Mouse (Mus musculus): Measurements from ENCODE around the gene Hacd2.

DNA sequence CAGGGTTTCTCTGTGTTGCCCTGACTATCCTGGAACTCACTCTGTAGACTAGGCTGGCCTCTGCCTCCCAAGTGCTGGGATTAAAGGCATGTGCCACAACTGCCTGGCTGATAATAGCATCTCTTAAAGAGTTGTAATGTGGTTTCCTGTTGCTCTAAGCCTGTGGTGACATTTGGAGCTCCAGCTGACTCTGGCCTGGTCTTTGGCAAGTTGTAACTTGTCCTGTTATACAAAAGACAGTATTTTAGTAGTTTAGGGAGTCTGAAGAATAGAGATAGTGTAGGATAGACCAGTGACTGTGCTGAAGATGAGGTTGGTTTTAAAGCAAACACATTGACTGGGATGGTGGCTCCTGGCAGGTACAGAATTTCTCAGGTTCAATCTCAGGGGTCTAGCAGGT lies 52.2 kb downstream of the Hacd2 start:
- TF ChIP-seq POLR2A (IDR thresholded peaks at IDR 0.05; ENCODE audit: insufficient read depth, low read length) (no peak), CTCF (IDR thresholded peaks at IDR 0.05; ENCODE audit: low read depth, low read length) (no peak)

Measured in ES-Bruce4 (cell line).